Mouse (Mus musculus) liver, embryonic 13.5 days (tissue): Measurements from ENCODE around the gene Adamts20. TPM values are rescaled to one million over a fixed set of nuclear protein-coding genes. Genes with fewer than 3 reads are reported as not detected.

Experiments used
- ATAC-seq: fragments of 200-750 bp; cut with Nextera tagmentation; 2 replicates; pipeline ENCODE4 v1.8.0; 2017; ENCODE audit warnings: low read depth, mild to moderate bottlenecking, moderate number of reproducible peaks, moderate library complexity
- DNase-seq: peaks from one replicate; pipeline ENCODE4 v3.0.0; 2022
- H3K27ac ChIP-seq: fragments of 300-500 bp; sonication (generic); 2 replicates; pipeline ENCODE4 v1.5.1; 2015; ENCODE audit warnings: moderate library complexity, mild to moderate bottlenecking, inconsistent platforms
- H3K27me3 ChIP-seq: fragments of 300-500 bp; sonication (generic); 2 replicates; pipeline ENCODE4 v1.6.1; 2015; ENCODE audit warnings: mild to moderate bottlenecking, inconsistent platforms
- H3K36me3 ChIP-seq: fragments of 300-500 bp; sonication (generic); 2 replicates; pipeline ENCODE4 v1.6.1; 2015; ENCODE audit warnings: mild to moderate bottlenecking, inconsistent platforms
- H3K4me1 ChIP-seq: fragments of 300-500 bp; sonication (generic); replicated peaks from 2 replicates; pipeline ENCODE4 v1.6.1; 2015; ENCODE audit warnings: inconsistent platforms
- H3K4me2 ChIP-seq: fragments of 300-500 bp; sonication (generic); 2 replicates; pipeline ENCODE4 v1.6.1; 2015; ENCODE audit warnings: inconsistent platforms, mild to moderate bottlenecking, moderate library complexity
- H3K4me3 ChIP-seq: fragments of 300-500 bp; sonication (generic); replicated peaks from 2 replicates; pipeline ENCODE4 v1.5.1; 2015; ENCODE audit warnings: mild to moderate bottlenecking, inconsistent platforms
- H3K9ac ChIP-seq: fragments of 300-500 bp; sonication (generic); 2 replicates; pipeline ENCODE4 v1.6.1; 2015; ENCODE audit warnings: mild to moderate bottlenecking, inconsistent platforms
- H3K9me3 ChIP-seq: fragments of 300-500 bp; sonication (generic); replicated peaks from 2 replicates; pipeline ENCODE4 v1.6.1; 2016; ENCODE audit warnings: inconsistent platforms
- WGBS: fragments of 180-500 bp; shearing (Covaris S2); methylation state at CpG from one replicate; pipeline ENCODE4 v1.1.7; 2015; ENCODE audit not compliant: insufficient replicate concordance; 5-methylcytosine and 5-hydroxymethylcytosine counted together
- polyA plus RNA-seq: library from polyadenylated mRNA; unstranded; fragments of >200 nt; fragmentation: Nextera tagmentation; extraction: Ambion mirVana; gene quantifications from 2 replicates; pipeline ENCODE4 v1.2.1, GENCODE M21; 2015

Adamts20 gene
- polyA plus RNA-seq, 1 experiment from 2014 or later: 0.16 TPM

- ATAC-seq (no peak), DNase-seq (no peak)
- no peaks in the 10 kb centered on the region for H3K9me3 ChIP-seq
- WGBS: 47% methylated on average over 8 of the region's 8 CpGs
- H3K27ac ChIP-seq: no peak overlapping the region
- H3K4me1 ChIP-seq: no peaks in the 10 kb centered on the region
- H3K4me2 ChIP-seq: no peak overlapping the region
- H3K9ac ChIP-seq: no peak overlapping the region
- H3K27me3 ChIP-seq: no peaks in the 10 kb centered on the region
- no peak overlapping the region for H3K4me3 ChIP-seq
- no peaks in the 10 kb centered on the region for H3K36me3 ChIP-seq
Observed at GRCm38 (mm10) chr15:94263866-94264496, 201.2 kb downstream of the Adamts20 start.

DNA sequence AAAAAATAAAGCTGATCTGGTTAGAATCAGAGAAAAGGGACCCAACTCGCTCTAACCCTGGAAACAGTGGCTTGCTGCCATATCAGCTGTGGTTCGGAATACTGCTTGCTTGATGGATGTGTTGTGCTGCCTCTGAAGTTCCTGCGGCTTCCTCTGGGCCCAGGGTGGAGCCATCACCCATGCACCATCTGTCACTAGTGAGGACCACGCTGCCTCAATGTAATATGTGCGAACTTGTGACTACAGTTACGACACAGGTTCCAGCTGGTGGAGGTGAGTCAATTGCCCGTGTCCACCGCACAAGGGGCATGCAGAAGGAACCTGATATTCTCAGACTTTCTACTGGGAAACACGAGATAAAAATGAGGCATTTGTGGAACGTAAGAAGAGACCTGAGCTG lies 202.0 kb downstream of the Adamts20 start:
- no peak overlapping the region for H3K4me2 ChIP-seq
- no peak for ATAC-seq
- no peak overlapping the region for H3K4me3 ChIP-seq
- H3K9me3 ChIP-seq: no peaks in the 10 kb centered on the region
- no peaks in the 10 kb centered on the region for H3K36me3 ChIP-seq
- no peak for DNase-seq
- no peak overlapping the region for H3K27ac ChIP-seq
- no peak overlapping the region for H3K9ac ChIP-seq
- no peaks in the 10 kb centered on the region for H3K27me3 ChIP-seq
- H3K4me1 ChIP-seq: no peaks in the 10 kb centered on the region
- WGBS: 55% methylated on average over 10 of the region's 10 CpGs

GRCm38 (mm10) chr15:94259497-94259896 lies 205.7 kb downstream of the Adamts20 start:
- H3K4me1 ChIP-seq: no peaks in the 10 kb centered on the region
- DNase-seq: no peak
- no peak for ATAC-seq
- no peak overlapping the region for H3K27ac ChIP-seq
- no peak overlapping the region for H3K9ac ChIP-seq
- H3K9me3 ChIP-seq: no peaks in the 10 kb centered on the region
- whole genome bisulfite sequencing: 59% methylated on average over 4 of the region's 4 CpGs
- H3K4me3 ChIP-seq: no peak overlapping the region
- no peaks in the 10 kb centered on the region for H3K36me3 ChIP-seq
- H3K4me2 ChIP-seq: no peak overlapping the region
- no peaks in the 10 kb centered on the region for H3K27me3 ChIP-seq

DNA sequence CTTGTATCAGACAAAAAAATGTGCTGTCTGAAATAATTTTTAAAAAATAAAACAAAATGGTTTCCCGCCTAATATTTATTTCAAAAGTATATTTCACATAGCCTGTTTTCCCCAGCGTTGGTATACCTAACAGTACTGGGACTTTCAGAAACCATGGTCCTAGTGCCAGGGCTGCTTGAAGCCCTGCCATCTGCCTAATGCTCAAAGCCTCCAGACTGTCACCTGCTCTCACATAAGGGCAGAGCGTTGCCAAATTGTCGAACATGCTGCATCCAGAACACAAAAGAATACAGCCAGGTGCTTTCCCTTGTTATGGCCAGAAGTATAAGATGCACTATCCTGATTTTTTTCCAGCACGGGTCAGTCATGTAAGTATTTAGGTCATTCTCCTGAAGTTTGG lies 209.7 kb downstream of the Adamts20 start:
- WGBS: 64% methylated on average over 5 of the region's 5 CpGs
- ATAC-seq (no peak), DNase-seq (no peak)
- H3K27ac ChIP-seq: no peak overlapping the region
- H3K4me2 ChIP-seq: no peak overlapping the region
- H3K4me1 ChIP-seq: no peaks in the 10 kb centered on the region
- H3K4me3 ChIP-seq: no peak overlapping the region
- no peaks in the 10 kb centered on the region for H3K9me3 ChIP-seq
- H3K36me3 ChIP-seq: no peaks in the 10 kb centered on the region
- no peak overlapping the region for H3K9ac ChIP-seq
- H3K27me3 ChIP-seq: no peaks in the 10 kb centered on the region

DNA sequence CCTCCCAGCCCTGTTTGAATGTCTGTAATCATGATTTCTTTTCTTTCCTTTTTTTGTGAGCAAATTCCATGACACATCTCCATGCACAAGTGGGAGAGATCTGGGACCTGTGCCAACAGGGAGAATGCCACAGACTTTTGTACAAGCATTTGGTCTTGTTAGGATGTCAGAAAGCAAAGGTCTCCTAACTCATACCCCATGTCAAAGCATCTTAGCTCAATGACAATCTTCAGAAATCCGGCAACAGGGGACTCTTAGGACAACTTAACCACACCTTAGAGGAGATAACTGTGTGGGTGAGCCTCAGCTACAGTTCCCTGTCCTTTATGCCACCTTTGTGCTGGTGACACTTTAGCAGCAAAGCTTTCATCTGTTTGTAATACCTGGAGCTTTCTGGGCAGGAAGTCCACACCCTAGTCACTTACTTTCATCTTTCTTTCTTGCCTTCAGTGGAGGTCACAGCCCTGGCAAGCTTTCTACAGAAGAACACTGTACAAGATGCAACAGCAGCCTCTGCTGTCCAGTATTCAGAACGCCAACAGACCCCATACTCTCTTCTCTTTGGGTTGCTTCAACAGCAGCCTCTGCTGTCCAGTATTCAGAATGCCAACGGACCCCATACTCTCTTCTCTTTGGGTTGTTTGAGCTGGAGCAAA lies 210.2 kb downstream of the Adamts20 start:
- no peak for ATAC-seq
- Histone ChIP-seq H3K4me1 (no peaks in the 10 kb centered on the region), H3K27me3 (no peaks in the 10 kb centered on the region), H3K4me2 (no peak overlapping the region), H3K4me3 (no peak overlapping the region), H3K9me3 (no peaks in the 10 kb centered on the region), H3K9ac (no peak overlapping the region), H3K36me3 (no peaks in the 10 kb centered on the region), H3K27ac (no peak overlapping the region)
- DNase-seq: no peak
- 44% methylated on average over 3 of the region's 3 CpGs for WGBS

GRCm38 (mm10) chr15:94254091-94254860 lies 210.9 kb downstream of the Adamts20 start:
- 68% methylated on average over 14 of the region's 14 CpGs for WGBS
- no peak overlapping the region for H3K9ac ChIP-seq
- H3K9me3 ChIP-seq: no peaks in the 10 kb centered on the region
- DNase-seq (no peak), ATAC-seq (no peak)
- no peaks in the 10 kb centered on the region for H3K27me3 ChIP-seq
- no peak overlapping the region for H3K4me3 ChIP-seq
- no peaks in the 10 kb centered on the region for H3K4me1 ChIP-seq
- no peak overlapping the region for H3K4me2 ChIP-seq
- H3K36me3 ChIP-seq: no peaks in the 10 kb centered on the region
- no peak overlapping the region for H3K27ac ChIP-seq

GRCm38 (mm10) chr15:94252962-94253712 lies 212.1 kb downstream of the Adamts20 start:
- H3K9ac ChIP-seq: no peak overlapping the region
- H3K36me3 ChIP-seq: no peaks in the 10 kb centered on the region
- no peaks in the 10 kb centered on the region for H3K27me3 ChIP-seq
- WGBS: 60% methylated on average over 13 of the region's 13 CpGs
- no peak for DNase-seq
- H3K9me3 ChIP-seq: no peaks in the 10 kb centered on the region
- no peak for ATAC-seq
- no peak overlapping the region for H3K4me3 ChIP-seq
- H3K27ac ChIP-seq: no peak overlapping the region
- no peaks in the 10 kb centered on the region for H3K4me1 ChIP-seq
- H3K4me2 ChIP-seq: no peak overlapping the region

GRCm38 (mm10) chr15:94249766-94250165 lies 215.5 kb downstream of the Adamts20 start:
- no peaks in the 10 kb centered on the region for H3K27me3 ChIP-seq
- H3K27ac ChIP-seq: no peak overlapping the region
- no peak overlapping the region for H3K9ac ChIP-seq
- no peaks in the 10 kb centered on the region for H3K4me1 ChIP-seq
- H3K4me2 ChIP-seq: no peak overlapping the region
- H3K9me3 ChIP-seq: no peaks in the 10 kb centered on the region
- ATAC-seq (no peak), DNase-seq (no peak)
- no peak overlapping the region for H3K4me3 ChIP-seq
- 55% methylated on average over 8 of the region's 8 CpGs for WGBS
- H3K36me3 ChIP-seq: no peaks in the 10 kb centered on the region

- DNase-seq (no peak), ATAC-seq (no peak)
- H3K27ac ChIP-seq: no peak overlapping the region
- H3K4me2 ChIP-seq: no peak overlapping the region
- no peaks in the 10 kb centered on the region for H3K36me3 ChIP-seq
- no peaks in the 10 kb centered on the region for H3K9me3 ChIP-seq
- no peak overlapping the region for H3K9ac ChIP-seq
- 63% methylated on average over 6 of the region's 6 CpGs for WGBS
- no peaks in the 10 kb centered on the region for H3K27me3 ChIP-seq
- H3K4me1 ChIP-seq: no peaks in the 10 kb centered on the region
- H3K4me3 ChIP-seq: no peak overlapping the region
Observed at GRCm38 (mm10) chr15:94248386-94248785, 216.8 kb downstream of the Adamts20 start.

DNA sequence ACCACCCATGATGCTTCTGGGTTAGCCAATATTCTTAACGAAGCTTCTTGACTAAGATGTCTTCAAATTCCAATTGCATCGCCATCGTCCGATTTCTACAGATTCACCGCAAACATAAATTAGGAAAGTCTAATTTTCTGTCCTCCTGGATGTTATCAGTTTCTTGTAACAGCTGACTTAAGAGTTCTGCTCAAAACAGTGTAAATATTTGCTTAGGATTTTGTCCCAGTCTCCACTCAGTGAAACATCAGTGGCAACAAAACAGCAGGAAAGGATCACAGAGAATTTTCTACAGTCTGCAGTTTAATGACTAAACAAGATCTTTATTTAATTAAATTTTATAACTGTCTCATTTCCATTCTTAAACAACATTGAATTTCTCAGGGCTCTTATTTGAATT lies 218.5 kb downstream of the Adamts20 start:
- Histone ChIP-seq H3K27ac (no peak overlapping the region), H3K4me3 (no peak overlapping the region), H3K4me1 (no peaks in the 10 kb centered on the region), H3K9me3 (no peaks in the 10 kb centered on the region), H3K9ac (no peak overlapping the region), H3K4me2 (no peak overlapping the region), H3K36me3 (no peaks in the 10 kb centered on the region), H3K27me3 (no peaks in the 10 kb centered on the region)
- 76% methylated on average over 5 of the region's 5 CpGs for WGBS
- ATAC-seq (no peak), DNase-seq (no peak)

- no peak for DNase-seq
- H3K4me3 ChIP-seq: no peak overlapping the region
- no peak for ATAC-seq
- H3K4me2 ChIP-seq: no peak overlapping the region
- no peak overlapping the region for H3K27ac ChIP-seq
- WGBS: 64% methylated on average over 2 of the region's 2 CpGs
- H3K36me3 ChIP-seq: no peaks in the 10 kb centered on the region
- H3K9me3 ChIP-seq: no peaks in the 10 kb centered on the region
- no peaks in the 10 kb centered on the region for H3K4me1 ChIP-seq
- no peak overlapping the region for H3K9ac ChIP-seq
- H3K27me3 ChIP-seq: no peaks in the 10 kb centered on the region
Observed at GRCm38 (mm10) chr15:94244336-94244735, 220.9 kb downstream of the Adamts20 start.
